Mouse (Mus musculus) adrenal gland, adult (tissue): ENCODE measurements around the gene Gm21885.
A peak's percentile ranks its signal among the peaks of the same experiment; 100 is the strongest.

Experiments used
- DNase-seq, 2 experiments: peaks; one replicate each; pipeline ENCODE4 v3.0.0; 2022 to 2023; ENCODE audit warnings: low spot score in 1 of 2; ENCODE audit not compliant: inconsistent age in 2 of 2

Gene Gm21885

GRCm38 (mm10) chr11:94281199-94282181 lies at the start of gene Gm21885:
TSS of gene Gm21885 (plus strand) at chr11:94281873.
- peak in 1 of 2 experiments; percentile 78 for DNase-seq

GRCm38 (mm10) chr11:94233405-94233804 lies 48.3 kb upstream of the Gm21885 start:
- DNase-seq = no peak

GRCm38 (mm10) chr11:94234380-94234779 lies 47.3 kb upstream of the Gm21885 start:
- no peak for DNase-seq

GRCm38 (mm10) chr11:94234857-94235256 lies 46.8 kb upstream of the Gm21885 start:
- DNase-seq = no peak

GRCm38 (mm10) chr11:94236074-94236473 lies 45.6 kb upstream of the Gm21885 start:
- DNase-seq = peak; percentile 71 to 92

- no peak for DNase-seq
These were observed 42.9 kb upstream of the Gm21885 start for GRCm38 (mm10) chr11:94238786-94239185.

- peak in 1 of 2 experiments; percentile 44 for DNase-seq
These were observed 42.0 kb upstream of the Gm21885 start for GRCm38 (mm10) chr11:94239706-94240105.

GRCm38 (mm10) chr11:94242760-94243421 lies 38.8 kb upstream of the Gm21885 start:
- peak; percentile 46 to 76 for DNase-seq

- DNase-seq = peak in 1 of 2 experiments; percentile 50
These were observed 38.1 kb upstream of the Gm21885 start for GRCm38 (mm10) chr11:94243422-94244180.

- no peak for DNase-seq
These were observed 37.3 kb upstream of the Gm21885 start for GRCm38 (mm10) chr11:94244385-94244784.

GRCm38 (mm10) chr11:94245955-94246788 lies 35.5 kb upstream of the Gm21885 start, which contains the start of gene Wfikkn2:
TSS of gene Wfikkn2 (minus strand) at chr11:94246005.
- DNase-seq = no peak

GRCm38 (mm10) chr11:94246789-94247061 lies 34.9 kb upstream of the Gm21885 start:
- DNase-seq = no peak

GRCm38 (mm10) chr11:94253156-94253555 lies 28.5 kb upstream of the Gm21885 start:
- no peak for DNase-seq

GRCm38 (mm10) chr11:94253691-94254090 lies 28.0 kb upstream of the Gm21885 start:
- peak in 1 of 2 experiments; percentile 67 for DNase-seq

- DNase-seq = no peak
These were observed 25.9 kb upstream of the Gm21885 start for GRCm38 (mm10) chr11:94255733-94256132.

- no peak for DNase-seq
These were observed 23.7 kb upstream of the Gm21885 start for GRCm38 (mm10) chr11:94257987-94258386.

GRCm38 (mm10) chr11:94259814-94260213 lies 21.9 kb upstream of the Gm21885 start:
- no peak for DNase-seq

GRCm38 (mm10) chr11:94261585-94262370 lies 19.9 kb upstream of the Gm21885 start:
- DNase-seq = no peak

GRCm38 (mm10) chr11:94265134-94265785 lies 16.4 kb upstream of the Gm21885 start:
- peak; percentile 58 to 83 for DNase-seq
